Mouse (Mus musculus): ENCODE data around the gene Nedd9. TPM values are rescaled to one million over a fixed set of nuclear protein-coding genes. Genes with fewer than 3 reads are reported as not detected.

Gene Nedd9
- total RNA-seq, 2 experiments from 2014 or later: 19.8 to 24.1 TPM

- no peak for DNase-seq
Observed at GRCm38 (mm10) chr13:41343163-41343886, 143.8 kb downstream of the Nedd9 start.

DNA sequence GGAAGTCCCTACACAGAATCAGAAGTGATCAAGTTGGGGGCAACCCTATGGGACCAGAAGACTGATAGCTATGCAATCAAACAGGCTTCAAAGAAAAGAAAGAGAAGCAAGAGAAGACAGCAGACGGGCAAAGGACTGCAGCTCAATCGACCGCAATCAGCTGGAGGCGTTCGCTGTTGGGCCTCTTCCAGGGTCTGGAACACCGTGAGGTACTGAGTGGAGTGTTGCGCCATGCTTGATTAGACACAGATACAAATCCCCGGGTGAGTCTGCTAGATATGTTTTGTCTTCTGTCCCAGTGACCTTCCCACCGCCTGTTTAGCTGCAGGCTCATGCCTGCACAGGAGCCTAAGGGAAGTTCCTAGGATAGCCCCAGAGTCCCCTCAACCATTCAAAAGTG lies 145.7 kb downstream of the Nedd9 start:
- DNase-seq: peak; percentile 75 to 79

DNA sequence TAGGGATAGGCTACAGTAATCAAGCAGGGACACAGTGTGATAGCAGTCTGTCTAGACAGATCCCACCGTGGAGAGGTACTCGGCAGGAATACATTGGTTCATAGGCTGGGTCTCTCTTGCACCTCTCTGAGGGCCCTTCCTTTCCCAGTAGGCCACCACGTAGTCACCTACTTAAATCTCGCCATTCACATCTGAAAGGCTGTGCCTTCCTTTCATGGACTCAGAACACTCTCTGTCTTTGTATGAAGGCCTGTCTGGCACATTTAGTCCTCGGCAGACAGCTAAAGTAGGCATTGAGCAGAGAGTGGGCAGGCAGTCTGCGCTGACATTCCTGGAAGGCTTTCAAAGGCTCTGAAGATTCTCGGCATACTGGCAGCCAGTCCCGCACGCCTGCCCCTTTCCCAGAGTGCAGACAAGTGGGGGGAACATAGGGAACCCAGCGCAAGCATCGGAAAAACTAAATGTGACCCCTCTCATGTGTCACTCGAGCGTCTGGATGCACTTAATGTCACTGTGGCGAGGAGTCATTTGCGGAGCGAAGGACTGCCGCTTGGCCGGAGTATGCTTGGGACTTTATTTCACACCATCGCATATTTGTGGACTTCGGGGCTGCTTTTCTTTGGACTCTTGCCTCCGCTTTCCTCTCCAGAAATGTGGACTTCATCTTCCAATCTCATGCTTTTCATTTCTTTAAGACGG lies 147.4 kb downstream of the Nedd9 start:
- DNase-seq: peak; percentile 77 to 87

GRCm38 (mm10) chr13:41339195-41339594 lies 148.0 kb downstream of the Nedd9 start:
- no peak for DNase-seq

GRCm38 (mm10) chr13:41337407-41337806 lies 149.8 kb downstream of the Nedd9 start:
- DNase-seq: peak in 1 of 2 experiments; percentile 41

DNA sequence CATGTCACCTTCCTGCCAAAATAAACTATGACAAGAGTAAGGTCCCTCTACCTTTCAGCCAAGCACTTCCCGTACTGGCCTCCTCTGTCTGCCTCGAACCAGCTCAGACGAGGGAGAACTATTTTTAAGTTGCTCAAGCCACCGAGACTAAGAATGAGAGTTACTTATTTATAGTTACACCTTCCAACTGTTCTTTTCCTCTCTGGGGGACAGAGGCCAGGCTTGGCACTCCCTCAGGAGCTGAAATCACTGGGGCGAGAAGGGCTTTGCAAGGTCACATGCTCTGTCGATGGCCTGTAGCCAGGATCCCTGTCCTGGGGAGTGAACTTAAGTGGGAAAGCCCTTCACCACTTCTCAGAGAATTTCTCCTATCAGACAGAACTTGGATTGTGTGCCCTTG lies 150.9 kb downstream of the Nedd9 start:
- peak; percentile 91 to 95 for DNase-seq

DNA sequence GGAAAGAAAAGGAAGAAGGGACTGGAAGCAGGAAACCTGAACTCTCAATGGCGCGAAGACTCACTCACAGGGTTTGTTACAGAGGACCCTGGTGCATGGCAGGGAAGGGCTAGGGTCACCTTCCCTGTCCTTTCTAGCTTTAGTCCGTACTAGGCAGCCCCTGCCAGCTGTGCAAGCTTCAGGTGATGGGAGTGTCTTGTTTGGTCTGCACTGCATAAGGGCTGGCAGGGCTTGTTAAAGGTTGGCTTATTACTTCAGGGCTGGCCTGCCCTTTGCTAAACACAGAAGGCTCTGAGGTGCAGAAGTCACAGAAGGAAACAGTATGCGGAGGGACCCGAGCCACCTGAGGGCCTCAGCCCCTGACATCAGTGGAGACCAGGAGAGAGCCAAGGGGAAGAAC lies 151.4 kb downstream of the Nedd9 start:
- no peak for DNase-seq

DNA sequence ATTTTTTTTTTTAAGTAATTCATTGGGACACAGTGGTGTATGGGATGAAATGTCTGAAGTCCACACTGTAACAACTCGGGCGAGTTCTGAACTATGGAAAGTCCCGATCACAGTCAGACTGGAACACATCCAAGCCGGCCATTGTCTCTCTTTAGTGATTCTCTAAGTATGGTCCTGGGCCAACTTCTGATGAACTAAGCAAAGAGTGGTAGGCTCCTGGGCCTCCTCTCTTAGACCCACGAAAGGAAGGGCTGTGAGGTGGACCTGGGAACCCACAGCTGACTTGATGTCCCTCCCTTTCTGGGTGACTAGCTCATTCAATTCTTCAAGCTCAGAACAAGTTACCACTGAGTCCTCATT lies 152.5 kb downstream of the Nedd9 start:
- peak; percentile 72 for DNase-seq

GRCm38 (mm10) chr13:41333889-41334640 lies 153.1 kb downstream of the Nedd9 start:
- peak in 1 of 2 experiments; percentile 43 for DNase-seq

GRCm38 (mm10) chr13:41331671-41332340 lies 155.4 kb downstream of the Nedd9 start:
- DNase-seq: peak in 1 of 2 experiments; percentile 8

DNA sequence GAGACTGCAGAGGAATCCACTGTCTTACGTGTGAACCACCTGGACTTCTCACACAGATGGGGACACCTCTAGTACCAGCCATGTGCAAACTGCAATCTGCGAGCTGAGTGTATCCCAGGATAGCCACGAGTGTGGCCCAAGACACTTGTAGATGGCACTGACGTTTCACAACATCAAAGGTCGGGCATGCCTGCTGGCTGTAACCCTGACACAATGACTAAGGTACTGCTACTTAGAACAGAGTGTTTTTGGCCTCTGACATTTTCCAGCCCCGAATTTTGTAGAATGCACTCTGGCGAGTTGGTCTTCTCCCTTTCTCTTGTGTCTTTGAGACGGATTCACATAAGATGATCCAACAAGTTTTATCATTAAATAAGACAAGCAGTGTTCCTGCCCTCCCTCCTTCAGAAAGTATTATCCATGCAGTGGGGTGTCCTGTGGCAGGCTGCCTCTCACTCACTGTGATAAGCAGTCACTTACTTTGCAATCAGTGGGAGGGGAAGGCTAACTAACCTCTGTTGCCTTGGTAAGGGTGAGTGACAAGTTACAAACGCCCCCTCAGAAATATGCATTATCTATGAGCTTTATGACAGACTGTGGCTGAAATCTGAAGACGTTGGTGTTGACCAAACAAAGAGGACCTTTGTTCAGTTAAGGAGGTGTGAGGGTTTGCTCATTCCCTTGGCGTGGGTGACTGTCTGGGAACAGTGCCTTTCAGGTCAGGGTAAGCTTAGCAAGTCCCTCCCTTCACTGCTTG lies 156.4 kb downstream of the Nedd9 start:
- DNase-seq: peak in 1 of 2 experiments; percentile 42

DNA sequence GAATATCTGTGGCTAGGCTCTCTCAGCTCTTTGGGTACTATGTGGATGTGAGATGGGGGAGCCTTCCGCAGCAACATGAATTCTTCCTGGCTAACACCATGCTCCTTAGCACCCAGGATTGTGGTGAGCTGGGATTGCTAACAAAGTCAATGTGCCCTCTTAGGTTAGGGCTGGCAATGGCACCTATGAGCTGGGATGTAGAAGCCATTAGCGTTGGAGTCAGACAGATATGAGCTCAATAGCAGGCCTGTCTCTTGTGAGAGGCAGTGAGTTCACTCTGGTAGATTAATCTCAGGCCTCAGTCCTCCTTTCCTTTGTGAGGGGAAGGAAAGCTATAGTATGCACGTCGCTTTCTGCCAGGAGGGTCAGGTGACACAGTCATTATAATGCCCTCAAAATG lies 157.1 kb downstream of the Nedd9 start:
- no peak for DNase-seq

DNA sequence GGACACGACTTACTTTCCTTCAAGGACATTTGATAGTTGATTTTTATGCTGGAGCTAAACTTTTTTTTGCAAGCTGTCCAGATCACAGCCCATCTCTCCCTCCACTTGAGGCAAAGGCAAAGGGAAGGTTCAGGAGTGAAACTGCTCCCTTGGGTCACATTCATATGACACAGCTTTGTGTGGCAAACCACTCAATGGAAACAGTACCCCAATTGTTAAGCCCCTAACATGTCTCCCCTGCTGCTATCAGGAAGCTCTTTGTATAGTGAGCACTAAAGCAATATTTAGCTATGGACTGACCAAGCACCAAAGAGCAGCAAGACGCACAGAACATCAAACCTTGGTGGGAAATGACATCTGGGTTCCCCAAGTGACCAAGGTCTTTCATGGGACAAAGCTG lies 158.7 kb downstream of the Nedd9 start:
- no peak for DNase-seq

GRCm38 (mm10) chr13:41327546-41327945 lies 159.6 kb downstream of the Nedd9 start:
- no peak for DNase-seq

GRCm38 (mm10) chr13:41326134-41326533 lies 161.0 kb downstream of the Nedd9 start:
- no peak for DNase-seq

DNA sequence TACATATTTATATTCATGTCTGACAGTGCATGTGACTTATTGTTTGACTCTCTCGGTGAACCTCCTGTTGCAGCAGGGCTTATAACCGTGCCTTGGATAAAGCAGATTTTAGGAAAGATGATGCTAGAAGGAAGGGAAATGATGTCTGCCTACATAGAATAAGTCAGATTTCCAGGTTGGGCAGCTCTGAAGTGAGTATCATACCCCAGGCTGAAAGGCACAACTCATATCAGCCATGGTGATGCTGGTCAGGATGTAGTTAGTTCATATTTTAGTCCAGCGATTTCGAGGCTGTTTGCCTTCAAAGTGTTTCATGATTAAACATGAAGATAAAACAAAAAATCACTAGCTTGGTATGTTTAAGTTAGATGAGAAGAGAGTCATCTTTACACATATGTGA lies 161.8 kb downstream of the Nedd9 start:
- DNase-seq: no peak

GRCm38 (mm10) chr13:41324631-41325030 lies 162.5 kb downstream of the Nedd9 start:
- no peak for DNase-seq

DNA sequence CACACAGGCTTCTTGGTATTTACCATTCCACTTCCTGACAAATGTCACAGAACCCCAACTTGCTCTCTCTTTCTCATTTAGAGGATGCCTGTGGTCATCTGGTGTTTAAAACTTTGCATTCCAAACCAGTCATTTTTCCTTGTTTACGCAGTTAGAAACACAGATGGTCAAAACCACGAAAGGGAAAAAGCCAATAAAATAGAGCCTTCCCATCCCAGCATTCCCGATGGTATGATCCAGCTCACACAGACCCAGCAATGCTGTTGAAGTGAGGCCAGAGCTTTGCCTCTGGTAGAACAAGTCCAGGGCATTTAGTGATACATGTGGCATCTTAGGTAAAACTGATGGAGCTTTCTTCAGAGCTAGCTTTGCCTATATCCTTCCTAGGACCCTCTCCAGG lies 165.7 kb downstream of the Nedd9 start:
- DNase-seq: no peak

DNA sequence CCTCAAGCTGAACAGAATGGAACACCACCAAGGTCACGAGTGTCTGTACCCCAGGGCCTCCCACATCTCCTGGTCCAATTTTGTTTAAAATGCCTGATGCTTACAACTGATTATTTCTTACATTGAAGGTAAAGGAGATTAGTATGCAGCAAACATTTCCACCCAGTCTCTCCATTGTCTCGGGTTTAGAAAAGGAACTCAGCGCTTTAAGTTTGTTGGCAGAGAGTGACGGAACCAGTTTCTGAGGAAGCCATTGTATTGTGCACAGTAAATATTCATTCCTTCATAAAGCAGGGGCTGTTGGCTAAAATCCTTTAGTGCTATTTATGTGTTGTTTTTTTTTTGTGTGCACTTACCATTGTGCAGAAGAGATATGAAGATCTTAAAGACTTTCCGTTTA lies 166.4 kb downstream of the Nedd9 start:
- no peak for DNase-seq

DNA sequence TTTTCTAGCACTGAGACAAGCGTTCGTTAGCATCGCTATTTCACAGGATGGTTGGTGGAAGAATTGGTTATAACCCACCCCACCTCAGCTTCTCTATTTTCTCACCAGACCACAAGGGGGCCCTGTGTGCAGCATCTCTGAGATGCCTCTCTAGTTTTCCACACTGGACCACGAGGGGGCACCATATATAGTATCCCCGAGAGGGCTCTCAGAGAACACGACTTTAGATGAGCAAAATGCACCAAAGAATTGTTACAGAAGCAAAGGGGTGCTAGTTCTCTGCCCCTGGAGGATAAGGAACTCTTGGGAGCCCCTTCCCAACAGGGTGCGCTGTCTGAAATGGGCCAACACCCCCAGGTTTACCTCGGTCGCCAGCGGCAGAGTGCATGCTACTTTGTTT lies 184.4 kb downstream of the Nedd9 start:
- peak; percentile 78 to 94 for DNase-seq

DNA sequence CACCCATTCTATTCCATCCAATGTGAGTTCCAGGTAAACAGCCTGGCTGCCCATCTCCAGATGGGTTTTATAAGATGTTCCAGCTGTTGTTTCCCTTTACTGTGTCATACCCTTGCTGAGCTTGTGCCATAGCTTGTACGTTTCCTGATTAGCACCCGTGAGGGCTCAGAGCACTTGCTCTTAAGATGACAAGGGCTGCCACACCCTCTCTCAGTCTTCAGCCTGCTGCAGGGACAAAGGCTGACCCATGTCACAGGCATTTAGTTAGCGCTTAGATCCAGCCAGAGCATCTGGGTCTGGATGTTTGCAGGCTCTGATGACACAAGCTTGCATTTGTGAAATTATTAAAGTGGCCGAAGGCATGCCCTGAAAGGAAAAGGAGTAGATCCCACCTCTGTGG lies 187.1 kb downstream of the Nedd9 start:
- no peak for DNase-seq

DNA sequence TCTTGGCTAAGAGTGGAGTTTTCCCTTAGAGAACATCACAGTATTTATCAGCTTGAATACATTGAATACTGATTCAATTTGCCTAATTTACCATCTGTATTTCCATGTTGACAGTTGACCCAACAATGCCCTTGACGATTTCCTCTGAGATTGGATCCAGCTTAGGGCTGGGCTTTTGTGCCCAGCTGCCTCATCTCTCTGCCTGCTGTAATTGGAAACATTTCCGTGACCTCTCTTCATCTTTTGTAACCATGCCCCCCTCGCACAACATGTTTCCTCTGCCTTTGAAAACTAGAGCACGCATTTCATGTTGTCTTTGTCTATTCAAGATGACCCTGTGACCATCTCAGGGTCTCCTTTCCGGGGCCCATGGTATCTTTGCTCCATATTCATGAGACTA lies 188.2 kb downstream of the Nedd9 start:
- DNase-seq: no peak
